Mouse (Mus musculus) testis, postnatal 10 days (tissue): ENCODE results near the gene Tbc1d22b.
A peak's percentile ranks its signal among the peaks of the same experiment; 100 is the strongest.
"Not testable (repeated sequence)": the region's sequence is repeated elsewhere in the genome, so short reads cannot be mapped to it uniquely, and the experiment has no call there.

Experiments
- DNase-seq: peaks from one replicate; pipeline ENCODE4 v3.0.0; 2021; ENCODE audit warnings: low spot score

Gene Tbc1d22b

GRCm38 (mm10) chr17:29549543-29550428, at the start of gene Tbc1d22b, which contains the start of gene Gm17657:
TSS of gene Tbc1d22b (plus strand) at chr17:29549785.
TSS of gene Gm17657 (minus strand) at chr17:29549638.
- peak; percentile 96 for DNase-seq

- DNase-seq, result no peak
Observed at GRCm38 (mm10) chr17:29500243-29500740, 49.3 kb upstream of the Tbc1d22b start.

- DNase-seq, result no peak
Observed at GRCm38 (mm10) chr17:29500802-29501469, 48.6 kb upstream of the Tbc1d22b start.

- DNase-seq, result no peak
Observed at GRCm38 (mm10) chr17:29502005-29502668, 47.4 kb upstream of the Tbc1d22b start.

GRCm38 (mm10) chr17:29502669-29503665, 46.6 kb upstream of the Tbc1d22b start:
- DNase-seq, result no peak

GRCm38 (mm10) chr17:29503700-29504099, 45.9 kb upstream of the Tbc1d22b start:
- DNase-seq, result no peak

GRCm38 (mm10) chr17:29508927-29509608, 40.5 kb upstream of the Tbc1d22b start:
- no peak for DNase-seq

- no peak for DNase-seq
Observed at GRCm38 (mm10) chr17:29510691-29511090, 38.9 kb upstream of the Tbc1d22b start.

- DNase-seq, result peak; percentile 76
Observed at GRCm38 (mm10) chr17:29513044-29513730, 36.4 kb upstream of the Tbc1d22b start.

- peak; percentile 85 for DNase-seq
Observed at GRCm38 (mm10) chr17:29514435-29514834, 35.1 kb upstream of the Tbc1d22b start.

GRCm38 (mm10) chr17:29518665-29519064, 30.9 kb upstream of the Tbc1d22b start:
- DNase-seq, result not testable (repeated sequence)

- peak; percentile 51 for DNase-seq
Observed at GRCm38 (mm10) chr17:29519731-29520130, 29.9 kb upstream of the Tbc1d22b start.

- DNase-seq, result no peak
Observed at GRCm38 (mm10) chr17:29525613-29526012, 24.0 kb upstream of the Tbc1d22b start.

GRCm38 (mm10) chr17:29528568-29529187, 20.9 kb upstream of the Tbc1d22b start:
- peak; percentile 54 for DNase-seq

GRCm38 (mm10) chr17:29530508-29530907, 19.1 kb upstream of the Tbc1d22b start:
- DNase-seq, result no peak

GRCm38 (mm10) chr17:29531278-29531677, 18.3 kb upstream of the Tbc1d22b start:
- DNase-seq, result no peak

- DNase-seq, result no peak
Observed at GRCm38 (mm10) chr17:29531757-29532384, 17.7 kb upstream of the Tbc1d22b start.

- DNase-seq, result no peak
Observed at GRCm38 (mm10) chr17:29533866-29534265, 15.7 kb upstream of the Tbc1d22b start.

GRCm38 (mm10) chr17:29540426-29540825, 9.2 kb upstream of the Tbc1d22b start:
- no peak for DNase-seq
